Mouse (Mus musculus) neural tube, embryonic 14.5 days (tissue): ENCODE measurements at regions not wholly inside any gene's neighbourhood (a gene's known extent, or its start where the extent isn't known, plus 50 kb on each side); places are given as distances from the start of the nearest gene placed in this dataset.

Experiments used
- ATAC-seq: fragments of 200-750 bp; cut with Nextera tagmentation; 2 replicates; pipeline ENCODE4 v1.8.0; 2017; ENCODE audit warnings: low read depth, mild to moderate bottlenecking, moderate TSS enrichment, moderate library complexity
- H3K27ac ChIP-seq: fragments of 300-500 bp; sonication (generic); 2 replicates; pipeline ENCODE4 v1.5.1; 2014; ENCODE audit warnings: low read depth, mild to moderate bottlenecking, control low read depth, low read length, moderate library complexity, mixed read lengths
- H3K27me3 ChIP-seq: fragments of 300-500 bp; sonication (generic); 2 replicates; pipeline ENCODE4 v1.6.1; 2014; ENCODE audit warnings: low read length; ENCODE audit not compliant: control insufficient read depth, insufficient read depth
- H3K36me3 ChIP-seq: fragments of 300-500 bp; sonication (generic); 2 replicates; pipeline ENCODE4 v1.6.1; 2014; ENCODE audit warnings: low read length, mixed read lengths; ENCODE audit not compliant: control insufficient read depth, insufficient read depth
- H3K4me1 ChIP-seq: fragments of 300-500 bp; sonication (generic); 2 replicates; pipeline ENCODE4 v1.6.1; 2014; ENCODE audit warnings: low read length; ENCODE audit not compliant: control insufficient read depth, insufficient read depth
- H3K4me2 ChIP-seq: fragments of 300-500 bp; sonication (generic); 2 replicates; pipeline ENCODE4 v1.6.1; 2014; ENCODE audit warnings: mild to moderate bottlenecking, low read depth, low read length, control low read depth
- H3K4me3 ChIP-seq: fragments of 300-500 bp; sonication (generic); 2 replicates; pipeline ENCODE4 v1.5.1; 2014; ENCODE audit warnings: low read depth, low read length, control low read depth, mixed read lengths
- H3K9ac ChIP-seq: fragments of 300-500 bp; sonication (generic); replicated peaks from 2 replicates; pipeline ENCODE4 v1.6.1; 2014; ENCODE audit warnings: low read depth, mild to moderate bottlenecking, control low read depth, low read length, mixed read lengths
- H3K9me3 ChIP-seq: fragments of 300-500 bp; sonication (generic); 2 replicates; pipeline ENCODE4 v1.6.1; 2016; ENCODE audit warnings: low read length; ENCODE audit not compliant: control insufficient read depth
- WGBS: fragments of 180-500 bp; shearing (Covaris S2); extraction: QIAGEN DNeasy Blood & Tissue Kit; methylation state at CpG from one replicate; pipeline ENCODE4 v1.1.7; 2014; 5-methylcytosine and 5-hydroxymethylcytosine counted together

GRCm38 (mm10) chr2:144191018-144191417 lies 79.4 kb upstream of the Mgme1 start:
- Histone ChIP-seq H3K27ac (no peak overlapping the region), H3K4me3 (no peak overlapping the region), H3K36me3 (no peaks in the 10 kb centered on the region), H3K9me3 (no peaks in the 10 kb centered on the region), H3K27me3 (no peaks in the 10 kb centered on the region), H3K9ac (no peak overlapping the region), H3K4me1 (no peaks in the 10 kb centered on the region), H3K4me2 (no peak overlapping the region)
- ATAC-seq, result no peak
- WGBS, result 89% methylated on average over 9 of the region's 9 CpGs

- ATAC-seq, result no peak
- Histone ChIP-seq H3K36me3 (no peaks in the 10 kb centered on the region), H3K9ac (no peak overlapping the region), H3K27me3 (no peaks in the 10 kb centered on the region), H3K27ac (no peak overlapping the region), H3K4me2 (no peak overlapping the region), H3K4me1 (no peaks in the 10 kb centered on the region), H3K4me3 (no peak overlapping the region), H3K9me3 (no peaks in the 10 kb centered on the region)
- 83% methylated on average over 4 of the region's 4 CpGs for WGBS
These were observed 78.8 kb upstream of the Mgme1 start for GRCm38 (mm10) chr2:144191707-144192106.

DNA sequence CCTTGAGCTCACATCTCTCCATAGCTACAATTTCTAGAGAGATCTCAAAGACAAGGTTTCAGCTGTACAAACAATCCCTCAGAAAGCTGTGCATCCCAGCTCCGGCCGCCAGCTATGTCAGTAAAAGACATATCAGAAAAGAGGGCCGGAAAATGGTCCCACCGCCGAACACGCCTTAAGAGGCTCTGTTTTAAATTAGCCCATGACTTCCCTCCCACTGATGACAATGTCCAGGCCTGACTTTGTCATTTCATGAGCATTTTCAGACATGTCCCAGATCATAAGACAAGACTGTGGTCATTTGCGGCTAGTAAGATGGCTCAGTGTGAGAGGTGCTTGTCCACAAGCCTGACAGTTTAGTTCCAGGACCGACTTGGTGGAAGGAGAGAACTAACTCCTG lies 78.0 kb upstream of the Mgme1 start:
- Histone ChIP-seq H3K9ac (no peak overlapping the region), H3K9me3 (no peaks in the 10 kb centered on the region), H3K36me3 (no peaks in the 10 kb centered on the region), H3K4me1 (no peaks in the 10 kb centered on the region), H3K4me3 (no peak overlapping the region), H3K4me2 (no peak overlapping the region), H3K27me3 (no peaks in the 10 kb centered on the region), H3K27ac (no peak overlapping the region)
- ATAC-seq, result no peak
- WGBS, result 88% methylated on average over 8 of the region's 8 CpGs

- H3K4me3 ChIP-seq, result no peak overlapping the region
- H3K4me2 ChIP-seq, result no peak overlapping the region
- no peak overlapping the region for H3K9ac ChIP-seq
- no peaks in the 10 kb centered on the region for H3K36me3 ChIP-seq
- no peaks in the 10 kb centered on the region for H3K9me3 ChIP-seq
- H3K27me3 ChIP-seq, result no peaks in the 10 kb centered on the region
- 57% methylated on average over 14 of the region's 14 CpGs for WGBS
- no peaks in the 10 kb centered on the region for H3K4me1 ChIP-seq
- H3K27ac ChIP-seq, result no peak overlapping the region
- ATAC-seq, result no peak
These were observed 74.6 kb upstream of the Mgme1 start for GRCm38 (mm10) chr2:144195851-144196250.

DNA sequence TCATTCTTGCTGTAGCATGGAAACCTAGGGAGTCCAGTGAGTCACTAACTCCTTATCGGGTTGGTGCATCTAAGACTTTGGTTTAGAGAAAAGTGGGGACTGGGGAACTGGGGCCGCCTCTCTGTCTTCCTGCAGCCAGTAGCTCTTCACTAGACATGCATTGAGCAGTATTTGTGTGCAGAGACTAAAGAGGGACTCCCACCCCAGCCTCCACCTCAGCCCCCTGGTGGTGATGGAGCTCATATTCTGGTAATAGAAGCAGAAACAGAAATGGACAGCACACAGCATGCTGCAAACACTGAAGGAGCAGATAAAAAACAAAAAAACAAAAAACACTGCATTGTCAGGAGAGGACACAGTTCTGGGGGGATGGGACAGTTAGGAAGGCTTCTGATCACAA lies 73.3 kb upstream of the Mgme1 start:
- no peak overlapping the region for H3K4me3 ChIP-seq
- no peak overlapping the region for H3K9ac ChIP-seq
- no peak overlapping the region for H3K27ac ChIP-seq
- H3K36me3 ChIP-seq, result no peaks in the 10 kb centered on the region
- no peaks in the 10 kb centered on the region for H3K4me1 ChIP-seq
- no peaks in the 10 kb centered on the region for H3K9me3 ChIP-seq
- WGBS, result 82% methylated on average over 2 of the region's 2 CpGs
- no peaks in the 10 kb centered on the region for H3K27me3 ChIP-seq
- H3K4me2 ChIP-seq, result no peak overlapping the region
- no peak for ATAC-seq

GRCm38 (mm10) chr2:144198326-144199051 lies 72.0 kb upstream of the Mgme1 start:
- Histone ChIP-seq H3K9me3 (no peaks in the 10 kb centered on the region), H3K4me2 (no peak overlapping the region)
- 74% methylated on average over 13 of the region's 13 CpGs for WGBS

More at GRCm38 (mm10) chr2:144198326-144199051, 72.0 kb upstream of the Mgme1 start:
- no peaks in the 10 kb centered on the region for H3K4me1 ChIP-seq
- H3K27me3 ChIP-seq, result no peaks in the 10 kb centered on the region
- H3K27ac ChIP-seq, result no peak overlapping the region
- no peak for ATAC-seq
- no peaks in the 10 kb centered on the region for H3K36me3 ChIP-seq
- no peak overlapping the region for H3K9ac ChIP-seq
- H3K4me3 ChIP-seq, result no peak overlapping the region
